Mouse (Mus musculus) erythroblast, embryonic 14.5 days (primary cell): Measurements from ENCODE around the gene Jmjd1c.

Source experiments
- GATA1 ChIP-seq: IDR thresholded peaks from 2 replicates; pipeline ENCODE4 v1.6.1; 2012; ENCODE audit warnings: low read length, inconsistent platforms, mixed read lengths
- TAL1 ChIP-seq: IDR thresholded peaks from 3 replicates; pipeline ENCODE4 v1.6.1; 2012; ENCODE audit warnings: low read length, inconsistent platforms, mixed read lengths

DNA sequence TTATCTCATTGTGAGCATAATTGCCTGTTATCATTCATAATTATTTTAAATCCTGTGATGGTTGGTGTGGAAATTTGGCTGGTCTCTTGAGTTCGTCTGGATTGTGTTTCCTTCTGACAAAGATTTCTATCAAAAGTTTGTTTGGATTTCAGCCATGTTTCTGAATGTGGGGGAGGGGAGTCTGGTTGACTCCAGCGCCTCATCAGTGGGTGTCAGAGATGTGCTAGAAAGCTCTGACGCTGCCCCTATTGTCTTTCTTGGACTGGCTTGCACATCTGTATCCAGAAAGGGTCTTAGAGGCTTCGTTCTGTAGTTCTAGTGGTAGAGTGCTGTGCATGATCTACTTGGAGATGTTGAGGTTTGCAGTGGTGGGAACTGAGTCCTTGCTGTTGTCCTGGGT is 24.3 kb downstream of the Jmjd1c start:
- TF ChIP-seq TAL1, result no peak
- TF ChIP-seq GATA1, result no peak
